Mouse (Mus musculus) myocyte (in vitro differentiated cells): Measurements from ENCODE around the gene Clip4.

ENCODE experiments used
- CEBPB ChIP-seq: IDR thresholded peaks from 2 replicates; pipeline ENCODE4 v1.6.1; 2011; ENCODE audit warnings: mild to moderate bottlenecking, moderate library complexity; ENCODE audit not compliant: poor library complexity, insufficient read depth, severe bottlenecking
- MAX ChIP-seq: IDR thresholded peaks from one replicate; pipeline ENCODE4 v1.6.1; 2011; ENCODE audit warnings: low read depth, mild to moderate bottlenecking, control low read depth
- MYOD1 ChIP-seq, 3 experiments: IDR thresholded peaks; one replicate each; pipeline ENCODE4 v1.6.1; 2011; ENCODE audit warnings: control low read depth in 2 of 3, low read depth in 2 of 3, mild to moderate bottlenecking in 2 of 3, moderate library complexity in 1 of 3; ENCODE audit not compliant: insufficient read length in 2 of 3, control insufficient read depth in 1 of 3
- POLR2A ChIP-seq: IDR thresholded peaks from one replicate; pipeline ENCODE4 v1.6.1; 2011; ENCODE audit warnings: low read depth, mild to moderate bottlenecking, control low read depth, moderate library complexity; ENCODE audit not compliant: insufficient read length
- USF1 ChIP-seq: IDR thresholded peaks from one replicate; pipeline ENCODE4 v1.6.1; 2011; ENCODE audit warnings: low read depth, mild to moderate bottlenecking, control low read depth, moderate library complexity

GRCm38 (mm10) chr17:71803456-71803855 is 35.2 kb downstream of the Clip4 start:
- TF ChIP-seq MAX (no peak), CEBPB (no peak), POLR2A (no peak), MYOD1 (IDR thresholded peaks at IDR 0.05; ENCODE audit: control insufficient read depth in 1 of 3, insufficient read length in 2 of 3, low read depth in 2 of 3) (no peak), USF1 (no peak)
